14 mouse cellular contexts compared by ENCODE assay signal in genomic region chr8:120847279-120847678, GRCm38 (mm10).
A peak's percentile ranks its signal among the peaks of the same experiment; 100 is the strongest.
DNase-seq lines count a peak whose midpoint lies in the region; TF ChIP-seq lines count a peak whose summit lies in the region.
"Had no signal": no experiment of that assay in that cellular context is flagged by ENCODE, and none has a peak within 500 bp of the region (broad histone marks: within the 10 kb centered on the region; RNA-seq: fewer than 3 reads in every experiment).

No protein-coding gene starts in this region.

- DNase-seq in cerebellum, postnatal 10 days: peak; percentile 36 to 51
- DNase-seq in cerebellum, adult 2 months: no peak
- peak; percentile 54 for DNase-seq in left cerebral cortex, postnatal 4 days
- no peak for DNase-seq in left cerebral cortex, adult 2 months (ENCODE audit: extremely low spot score in 1 of 2, low spot score in 2 of 2)
- DNase-seq in brain, embryonic 18.5 days (ENCODE audit: low read depth, low spot score): peak; percentile 16
- DNase-seq in kidney, postnatal 14 days: peak; percentile 60
- no peak for DNase-seq in ovary, postnatal 14 days (ENCODE audit: low spot score)
- DNase-seq in adrenal gland, adult 2 months: no peak
- DNase-seq: gastrocnemius, postnatal 10 days; heart, postnatal 10 days; liver, embryonic 13.5 days; thymus, postnatal 36 days had no signal

- 4% methylated on average over 4 of the region's 4 CpGs for WGBS in cerebellum, adult 2 months

- no peak for TF ChIP-seq POLR2A in cerebellum, adult 2 months (IDR thresholded peaks at IDR 0.05; ENCODE audit: borderline replicate concordance, insufficient read depth, low read length)

- H3K27me3 ChIP-seq in cerebellum, adult 2 months (ENCODE audit: control insufficient read depth, insufficient read depth, low read length): no peaks in the 10 kb centered on the region
- H3K27me3 ChIP-seq: liver, embryonic 13.5 days had no signal

- no peak for TF ChIP-seq CTCF in cerebellum, adult 2 months (IDR thresholded peaks at IDR 0.05; ENCODE audit: borderline replicate concordance, insufficient read depth, low read depth, low read length)
- no peak for TF ChIP-seq CTCF in left cerebral cortex, adult 2 months (IDR thresholded peaks at IDR 0.05)

- no peak overlapping the region for H3K4me3 ChIP-seq in cerebellum, adult 2 months (replicated peaks; ENCODE audit: insufficient read depth, low read depth, low read length)
- no peak overlapping the region for H3K4me3 ChIP-seq in left cerebral cortex, adult 2 months
- H3K4me3 ChIP-seq: embryonic facial prominence, embryonic 13.5 days; liver, embryonic 13.5 days; midbrain, embryonic 12.5 days had no signal

- H3K4me1 ChIP-seq in cerebellum, adult 2 months (ENCODE audit: control insufficient read depth, insufficient read depth, low read length): no peaks in the 10 kb centered on the region
- H3K4me1 ChIP-seq: liver, embryonic 13.5 days had no signal

- no peak overlapping the region for H3K27ac ChIP-seq in cerebellum, adult 2 months (ENCODE audit: insufficient read depth, low read length)
- no peak overlapping the region for H3K27ac ChIP-seq in left cerebral cortex, adult 2 months
- H3K27ac ChIP-seq: embryonic facial prominence, embryonic 13.5 days; liver, embryonic 13.5 days; midbrain, embryonic 12.5 days had no signal

- intact Hi-C loops in left cerebral cortex, postnatal 4 days (cut with DNase I): no loop called here
- intact Hi-C loops in left cerebral cortex, adult 2 months (cut with DNase I): no loop called here

Comparison
In these comparisons a context has a peak if more than half of its experiments do, and no peak if none do; other contexts are left out.
1. DNase-seq: peak in cerebellum, postnatal 10 days (2 of 2), left cerebral cortex, postnatal 4 days (single experiment), brain, embryonic 18.5 days (single experiment) and kidney, postnatal 14 days (single experiment); none in cerebellum, adult 2 months (0 of 2), left cerebral cortex, adult 2 months (0 of 2), ovary, postnatal 14 days (single experiment) and adrenal gland, adult 2 months (single experiment).